Mouse (Mus musculus): ENCODE measurements around the gene Sema4d.
A peak's percentile ranks its signal among the peaks of the same experiment; 100 is the strongest.
"Not testable (repeated sequence)": the region's sequence is repeated elsewhere in the genome, so short reads cannot be mapped to it uniquely, and the experiment has no call there.

Gene Sema4d

GRCm38 (mm10) chr13:51793425-51793891, at the start of gene Sema4d:
Sema4d (minus strand) TSS chr13:51793747.
- peak; percentile 82 for DNase-seq (ENCODE audit: low spot score)

- DNase-seq (ENCODE audit: low spot score), result no peak
These were observed 49.8 kb upstream of the Sema4d start for GRCm38 (mm10) chr13:51843298-51843697.

- peak; percentile 43 for DNase-seq (ENCODE audit: low spot score)
These were observed 49.2 kb upstream of the Sema4d start for GRCm38 (mm10) chr13:51842773-51843172.

DNA sequence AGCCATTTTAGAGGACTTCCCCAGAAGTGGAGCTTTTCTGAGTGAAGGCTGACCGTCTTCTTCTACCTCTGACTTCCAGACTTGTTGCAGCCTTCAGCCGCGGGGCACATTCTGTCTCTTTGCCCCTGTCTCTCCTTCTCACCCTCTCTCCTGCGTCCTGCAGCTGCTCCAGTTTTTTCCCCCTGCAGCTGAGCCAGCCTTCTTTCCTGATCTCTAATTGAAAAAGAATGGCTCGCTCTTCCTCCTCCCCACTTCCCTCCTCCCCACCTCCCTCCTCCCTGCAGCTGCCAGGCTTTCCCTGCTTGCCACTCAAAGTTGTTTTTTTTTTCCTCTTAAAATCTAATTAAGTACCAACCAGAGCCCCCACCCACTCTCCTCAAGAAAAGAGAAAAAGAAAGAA, 48.6 kb upstream of the Sema4d start:
- no peak for DNase-seq (ENCODE audit: low spot score)

- no peak for DNase-seq (ENCODE audit: low spot score)
These were observed 48.1 kb upstream of the Sema4d start for GRCm38 (mm10) chr13:51841541-51842115.

DNA sequence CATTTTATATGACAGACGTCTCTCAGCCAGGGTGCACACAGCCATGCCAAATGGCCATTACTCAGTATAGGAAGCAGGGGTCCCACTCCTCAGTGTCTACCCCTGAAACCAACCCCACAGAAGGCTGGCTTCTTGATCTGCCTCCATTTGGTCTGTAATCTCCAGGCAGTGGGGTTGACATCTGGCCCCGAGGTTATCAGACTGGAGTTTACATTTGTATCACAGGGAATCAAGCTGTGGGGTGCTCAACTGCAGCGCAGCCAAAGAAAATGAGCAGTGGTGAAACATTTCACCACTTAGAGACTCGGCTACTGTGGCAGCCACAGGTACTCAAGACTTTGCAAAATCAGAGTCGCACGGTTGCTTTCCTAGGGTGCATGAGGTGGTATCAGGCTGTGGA, 47.2 kb upstream of the Sema4d start:
- no peak for DNase-seq (ENCODE audit: low spot score)

- DNase-seq (ENCODE audit: low spot score), result no peak
These were observed 45.9 kb upstream of the Sema4d start for GRCm38 (mm10) chr13:51839250-51840026.

- no peak for DNase-seq (ENCODE audit: low spot score)
These were observed 43.9 kb upstream of the Sema4d start for GRCm38 (mm10) chr13:51837402-51837801.

DNA sequence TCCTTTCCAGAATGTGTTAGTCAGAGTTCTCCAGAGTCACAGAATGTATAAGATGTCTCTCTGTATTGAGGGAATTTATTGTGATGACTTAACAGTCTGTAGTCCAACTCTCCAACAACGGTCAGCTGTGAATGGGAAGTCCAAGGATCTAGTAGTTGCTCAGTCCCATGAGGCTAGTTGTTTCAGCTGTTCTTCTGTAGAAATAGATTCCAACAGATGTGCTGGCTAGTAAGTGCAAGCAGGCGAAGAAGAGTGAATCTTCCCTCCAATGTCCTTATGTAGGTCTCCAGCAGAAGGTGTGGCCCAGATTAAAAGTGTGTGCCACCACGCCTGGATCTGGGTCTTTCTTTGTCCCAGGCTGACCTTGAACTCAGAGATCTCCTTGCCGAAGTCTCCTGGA, 41.7 kb upstream of the Sema4d start:
- not testable (repeated sequence) for DNase-seq (ENCODE audit: low spot score)

GRCm38 (mm10) chr13:51834520-51834919, 41.0 kb upstream of the Sema4d start:
- DNase-seq (ENCODE audit: low spot score), result no peak

GRCm38 (mm10) chr13:51834024-51834423, 40.5 kb upstream of the Sema4d start:
- not testable (repeated sequence) for DNase-seq (ENCODE audit: low spot score)

DNA sequence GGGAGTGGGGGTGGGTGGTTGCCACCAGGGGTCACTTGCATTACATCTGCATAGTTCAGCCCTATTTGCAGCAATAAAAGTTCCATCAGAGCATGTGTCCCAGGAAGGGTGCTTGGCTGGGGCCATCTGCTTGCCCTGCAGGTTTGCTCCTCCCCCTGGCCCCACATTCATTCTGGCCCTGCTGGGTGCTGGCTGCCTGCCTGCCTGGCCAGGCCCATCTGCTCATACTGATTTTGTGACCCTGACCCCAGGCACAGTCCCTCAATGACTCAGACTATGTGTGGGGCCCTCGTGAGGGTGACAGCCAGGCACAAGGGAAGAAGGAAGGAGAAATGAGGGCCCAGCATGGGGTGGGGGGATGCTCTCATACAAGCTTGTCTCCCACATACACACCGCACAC, 40.1 kb upstream of the Sema4d start:
- no peak for DNase-seq (ENCODE audit: low spot score)

GRCm38 (mm10) chr13:51832491-51832890, 38.9 kb upstream of the Sema4d start:
- no peak for DNase-seq (ENCODE audit: low spot score)

DNA sequence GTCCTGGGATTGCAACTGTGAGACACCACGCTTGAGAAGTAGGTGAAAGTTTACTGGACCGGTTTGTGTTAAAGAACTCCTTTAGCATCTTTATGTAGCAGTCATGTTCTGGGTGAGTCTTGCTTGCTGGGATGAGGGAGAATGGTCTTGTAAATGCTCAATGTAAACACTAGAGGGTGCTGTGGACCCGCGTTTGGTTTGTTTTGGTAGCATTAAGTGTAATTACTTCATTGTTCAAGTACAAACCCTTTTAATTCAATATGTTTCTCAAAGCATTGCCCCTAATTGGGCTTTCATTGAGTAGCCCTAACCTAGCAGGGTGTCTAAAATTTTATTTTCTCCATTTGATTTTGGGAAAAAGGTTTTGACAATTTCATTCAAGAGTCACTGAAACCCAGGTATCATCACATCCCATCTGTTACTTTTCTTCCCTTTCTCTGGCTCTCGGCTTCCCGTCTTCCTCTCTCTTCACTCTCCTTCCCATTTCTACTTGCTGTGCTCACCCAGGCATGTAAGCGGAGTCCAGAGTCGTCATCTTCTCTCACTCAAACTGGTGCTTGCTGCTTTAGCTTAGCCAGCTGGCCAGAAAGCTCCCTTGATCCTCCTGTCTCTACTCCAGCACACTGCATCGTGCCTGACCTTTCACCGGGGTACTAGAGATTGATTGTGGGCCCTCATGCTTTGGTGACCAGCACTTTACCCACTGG, 37.4 kb upstream of the Sema4d start:
- no peak for DNase-seq (ENCODE audit: low spot score)

DNA sequence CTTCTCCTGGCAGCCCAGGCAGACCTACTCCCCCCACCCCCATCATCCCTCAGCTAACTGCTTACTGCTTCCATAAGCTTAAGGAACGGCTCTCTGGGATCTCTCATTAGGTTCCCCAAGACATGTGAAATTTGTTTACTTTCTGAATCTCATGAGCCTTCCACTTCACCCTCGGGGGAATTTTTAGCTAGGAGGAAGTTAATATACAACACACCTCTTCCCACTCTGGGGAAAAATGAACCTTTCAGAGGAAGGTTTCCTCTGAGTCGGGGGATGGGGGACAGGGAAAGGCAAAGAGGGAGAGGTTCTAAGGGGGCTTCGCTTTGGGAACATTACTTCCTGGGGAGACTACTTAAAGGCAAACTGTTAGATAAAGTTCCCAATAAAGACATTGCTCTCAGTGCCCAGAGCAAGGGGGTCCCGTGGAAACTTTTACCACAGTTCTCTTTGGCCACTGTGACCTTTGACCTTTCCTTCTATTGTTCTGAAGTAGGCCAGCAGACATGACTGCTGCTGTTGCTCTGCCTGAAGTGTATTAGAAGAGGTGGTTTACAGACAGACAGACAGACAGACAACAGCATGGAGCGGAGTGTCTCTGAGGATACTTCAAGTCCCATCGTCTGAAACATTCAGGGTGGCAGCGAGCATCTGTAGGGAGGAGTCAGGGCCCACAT, 30.4 kb upstream of the Sema4d start:
- peak; percentile 74 for DNase-seq (ENCODE audit: low spot score)

DNA sequence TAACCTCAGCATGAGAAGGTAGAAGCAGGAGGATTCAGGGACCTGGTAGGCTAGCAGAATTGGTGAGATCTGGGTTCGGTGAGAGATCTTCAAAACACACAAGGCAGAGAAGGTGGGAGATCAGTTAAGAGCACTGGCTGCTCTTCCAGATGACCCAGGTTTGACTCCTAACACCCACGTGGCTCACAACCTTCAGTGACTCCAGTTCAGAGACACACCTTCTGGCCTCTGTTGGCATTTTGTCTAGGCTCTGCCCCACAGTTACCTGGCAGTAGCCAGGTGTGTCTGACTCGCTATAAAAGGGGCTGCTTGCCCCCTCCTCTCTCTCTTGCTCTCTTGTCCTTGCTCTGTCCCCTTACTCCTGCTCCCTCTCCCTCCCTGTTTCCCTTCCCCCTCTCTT, 28.4 kb upstream of the Sema4d start:
- no peak for DNase-seq (ENCODE audit: low spot score)

- DNase-seq (ENCODE audit: low spot score), result no peak
These were observed 25.8 kb upstream of the Sema4d start for GRCm38 (mm10) chr13:51819351-51819750.

- no peak for DNase-seq (ENCODE audit: low spot score)
These were observed 25.4 kb upstream of the Sema4d start for GRCm38 (mm10) chr13:51818944-51819326.

- DNase-seq (ENCODE audit: low spot score), result no peak
These were observed 24.8 kb upstream of the Sema4d start for GRCm38 (mm10) chr13:51818170-51818943.

- DNase-seq (ENCODE audit: low spot score), result no peak
These were observed 23.1 kb upstream of the Sema4d start for GRCm38 (mm10) chr13:51816559-51817041.

DNA sequence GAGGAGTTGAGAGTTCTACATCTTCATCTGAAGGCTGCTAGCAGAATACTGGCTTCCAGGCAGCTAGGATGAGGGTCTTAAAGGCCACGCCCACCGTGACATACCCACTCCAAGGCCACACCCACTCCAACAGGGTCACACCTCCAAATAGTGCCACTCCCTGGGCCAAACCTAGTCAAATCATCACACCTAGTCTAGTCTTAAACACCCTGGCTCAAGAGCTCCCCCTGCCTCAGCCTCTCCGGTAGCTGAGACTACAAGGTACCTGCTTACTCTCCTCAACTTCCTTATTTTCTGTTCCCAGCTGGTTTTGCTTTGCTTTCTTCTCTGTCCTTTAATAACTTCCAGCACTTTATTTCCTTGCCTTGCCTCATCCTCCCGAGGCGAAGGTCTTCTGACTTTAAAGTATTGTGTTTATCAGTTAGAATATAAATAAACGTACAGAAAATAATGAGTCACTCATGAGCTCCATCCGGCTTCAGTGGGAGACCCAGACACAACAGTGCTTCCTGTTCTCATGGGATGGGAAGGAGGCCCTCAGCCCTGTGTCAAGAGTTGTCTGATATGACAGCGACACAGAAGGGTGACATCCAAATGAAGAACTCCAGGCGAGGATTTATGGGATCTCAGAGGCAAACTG, 22.4 kb upstream of the Sema4d start:
- no peak for DNase-seq (ENCODE audit: low spot score)

All from yolk sac, embryonic 10.5 days (tissue).